Mouse (Mus musculus) spleen, adult 12 weeks (tissue): ENCODE measurements around the gene Syt2.

ENCODE experiments used
- DNase-seq: peaks from one replicate; pipeline ENCODE4 v3.0.0; 2022; ENCODE audit warnings: low spot score

Gene Syt2

DNA sequence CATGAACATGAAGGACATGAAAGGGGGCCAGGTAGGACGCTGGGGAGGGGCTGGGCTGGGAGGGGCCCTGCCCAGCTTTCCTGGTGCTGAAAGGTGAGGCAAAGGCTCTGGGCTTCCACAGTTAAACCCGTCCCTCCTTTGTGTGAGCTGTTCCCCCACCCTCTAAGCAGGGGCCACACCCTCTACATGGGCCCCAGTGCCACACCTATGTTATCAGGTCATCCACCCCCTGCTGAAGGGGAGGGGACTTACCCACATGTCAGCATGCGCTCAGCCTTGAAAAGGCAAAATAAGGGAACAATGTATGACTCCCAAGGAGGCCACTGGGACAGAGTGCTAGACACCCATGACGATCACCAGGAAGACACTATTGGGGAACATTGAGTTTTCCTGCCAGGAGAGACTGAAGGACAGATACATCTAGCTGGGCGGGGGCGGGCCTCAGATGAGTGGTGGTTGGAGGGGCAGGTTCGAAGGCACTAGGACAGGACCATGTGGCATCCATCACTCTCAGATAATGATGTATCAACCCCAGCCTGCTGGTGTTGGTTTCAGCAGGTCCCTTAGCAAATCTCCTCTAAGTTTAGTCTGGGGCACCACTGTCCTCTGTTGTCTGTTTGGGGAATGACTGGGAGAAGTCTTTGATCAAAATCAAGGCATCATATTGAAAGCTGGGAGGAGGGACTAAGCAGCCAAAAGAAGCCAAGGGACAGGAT lies 95.6 kb downstream of the Syt2 start:
- DNase-seq = no peak

DNA sequence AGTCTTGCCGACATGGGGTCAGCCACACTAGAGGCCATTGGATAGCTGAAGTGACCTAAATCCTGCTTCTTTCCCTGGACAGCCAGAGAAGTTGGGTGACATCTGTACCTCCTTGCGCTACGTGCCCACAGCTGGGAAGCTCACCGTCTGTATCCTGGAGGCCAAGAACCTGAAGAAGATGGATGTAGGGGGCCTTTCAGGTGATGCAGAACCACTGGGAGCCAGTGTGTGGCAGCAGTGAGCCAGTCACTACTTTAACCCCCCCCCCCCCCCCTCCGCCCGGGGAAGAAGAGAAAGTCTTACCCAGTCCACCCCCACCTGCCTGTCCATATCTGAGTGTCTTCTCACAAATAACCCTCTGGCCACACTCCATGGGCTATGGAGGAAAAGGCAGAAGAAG lies 99.2 kb downstream of the Syt2 start:
- no peak for DNase-seq

DNA sequence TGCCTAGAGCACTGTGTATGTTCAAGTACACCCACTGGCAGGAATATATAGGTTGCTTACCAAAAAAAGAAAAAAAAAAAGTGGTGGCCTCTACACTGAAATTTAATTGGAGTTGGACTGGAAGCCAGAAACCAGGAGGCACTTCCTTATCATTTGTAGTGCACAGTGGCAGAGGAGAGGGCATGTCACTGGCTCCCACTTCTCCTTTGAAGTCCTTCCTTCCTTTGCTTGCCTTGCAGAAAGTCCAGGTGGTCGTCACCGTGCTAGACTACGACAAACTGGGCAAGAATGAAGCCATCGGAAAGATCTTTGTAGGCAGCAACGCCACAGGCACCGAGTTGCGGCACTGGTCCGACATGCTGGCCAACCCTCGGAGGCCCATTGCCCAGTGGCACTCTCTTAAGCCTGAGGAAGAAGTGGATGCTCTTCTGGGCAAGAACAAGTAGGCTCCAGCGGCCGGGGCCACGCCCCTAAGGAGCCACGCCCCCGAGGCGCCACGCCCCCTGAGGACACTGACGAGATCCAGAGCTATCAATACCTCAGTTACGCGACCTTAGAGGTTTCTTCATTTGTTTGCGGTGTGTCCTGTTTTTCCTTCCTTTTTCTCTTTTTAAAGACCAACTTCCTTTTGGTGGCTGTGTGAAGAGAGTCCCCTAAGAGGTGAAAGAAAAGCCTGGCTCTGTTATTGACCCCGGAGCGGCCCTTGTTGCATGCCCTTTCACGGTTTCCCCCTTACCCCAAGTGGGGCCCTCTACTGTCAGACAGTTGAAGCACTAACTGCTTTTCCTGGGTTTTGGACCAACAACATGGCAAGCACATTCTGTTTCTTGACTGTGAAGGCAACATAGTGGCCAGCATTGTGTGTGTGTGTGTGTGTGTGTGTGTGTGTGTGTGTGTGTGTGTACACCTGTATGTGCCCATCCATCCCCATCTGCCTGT lies 101.0 kb downstream of the Syt2 start:
- peak; percentile 73 for DNase-seq

DNA sequence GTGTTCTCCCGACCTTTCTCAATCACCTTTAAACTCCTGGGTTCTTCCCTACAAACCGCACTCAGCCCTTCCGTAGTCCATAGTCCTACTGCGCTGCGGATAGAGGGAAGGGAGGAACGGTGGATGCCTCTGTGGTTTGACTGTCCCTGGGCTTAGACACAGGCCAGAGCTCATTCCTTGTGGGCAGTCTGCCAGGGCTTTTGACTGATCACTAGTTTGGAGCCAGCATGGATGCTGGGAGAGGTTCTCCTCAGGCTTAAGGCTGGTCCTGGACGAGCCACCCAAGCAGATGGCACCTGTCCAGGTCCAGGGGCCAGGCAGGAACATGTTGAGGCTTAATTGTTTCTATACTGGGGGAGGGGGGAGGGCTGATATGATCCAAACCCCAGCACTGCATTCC lies 103.4 kb downstream of the Syt2 start:
- no peak for DNase-seq

DNA sequence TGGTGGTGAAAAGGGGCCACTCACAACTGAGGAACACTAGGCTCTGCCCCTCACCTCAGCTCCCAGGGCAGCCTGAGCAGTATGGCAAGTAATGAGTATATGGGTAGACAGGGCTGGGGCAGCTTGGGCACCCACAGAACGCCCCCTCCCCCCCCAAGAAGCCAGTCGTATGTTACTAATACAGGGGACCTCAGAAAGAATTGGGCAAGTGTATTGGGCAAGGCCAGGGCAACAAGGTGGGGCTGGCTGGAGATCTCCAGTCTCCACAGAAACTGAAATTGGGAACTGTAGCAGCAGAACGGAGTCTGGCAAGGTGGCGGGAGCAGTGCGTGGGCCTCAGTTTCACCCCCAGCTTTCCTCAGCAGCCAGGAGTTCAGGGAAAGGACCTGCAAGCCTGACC lies 106.0 kb downstream of the Syt2 start:
- DNase-seq = no peak

DNA sequence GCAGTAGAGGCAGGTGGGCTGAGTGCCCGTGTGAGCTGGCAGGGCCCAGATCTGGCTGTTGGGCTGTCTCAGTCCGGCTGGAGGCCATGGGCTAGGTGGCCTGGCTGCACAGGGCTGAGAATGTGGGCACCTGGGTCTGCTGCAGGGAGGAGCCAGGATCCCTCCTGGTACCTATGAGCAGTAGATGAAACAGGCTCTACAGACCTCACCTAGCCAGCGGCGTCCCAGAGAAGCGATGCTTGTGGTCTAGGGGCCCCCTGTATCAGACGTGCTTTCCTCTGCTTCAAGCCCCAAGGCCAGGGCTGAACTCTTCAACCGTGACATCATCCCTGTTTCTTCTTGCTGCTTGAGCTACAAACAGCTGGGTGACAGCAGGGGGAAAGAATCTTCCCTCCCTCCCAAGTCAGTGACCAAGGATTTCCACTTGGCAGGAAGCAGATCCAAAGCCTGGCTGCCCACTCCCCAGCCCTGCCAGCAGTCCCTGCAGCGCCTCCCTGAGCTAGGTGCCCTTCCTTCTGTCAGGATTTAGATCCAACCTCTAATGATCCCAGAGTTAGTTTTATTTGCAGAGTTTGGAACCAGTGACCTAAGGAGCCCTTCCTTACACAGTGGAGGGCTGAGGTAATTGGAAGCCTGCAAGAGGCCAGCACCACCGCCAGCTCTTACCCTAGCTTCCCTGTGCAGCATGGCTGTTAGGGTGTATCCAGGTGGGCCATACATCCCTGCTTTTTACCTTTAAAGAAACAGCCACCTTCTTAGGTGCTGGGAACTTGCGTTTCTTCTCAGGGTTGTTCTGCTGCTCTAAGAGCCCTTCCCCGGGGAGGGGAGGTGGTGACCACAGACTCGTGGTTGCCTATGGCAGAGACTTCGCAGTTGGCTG lies 107.5 kb downstream of the Syt2 start:
- no peak for DNase-seq

DNA sequence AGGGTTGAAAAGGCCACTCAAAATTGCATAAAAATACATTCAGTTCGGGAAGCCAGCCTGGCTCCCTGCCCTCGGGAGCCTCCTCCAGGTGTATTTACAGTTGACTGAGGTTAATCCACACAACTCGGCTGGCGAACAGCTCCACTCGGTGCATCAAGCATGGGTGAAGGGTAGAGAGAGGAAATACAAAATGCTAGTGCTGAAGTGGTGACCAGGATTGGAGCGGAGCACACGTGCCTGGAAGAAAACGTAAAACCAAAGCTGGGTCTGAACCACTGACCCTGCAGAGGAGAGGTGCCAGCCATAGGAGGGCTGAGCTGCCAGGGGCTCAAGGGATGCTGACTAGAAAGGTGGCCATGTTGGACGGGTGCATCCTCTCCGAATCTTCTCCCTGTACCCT lies 108.3 kb downstream of the Syt2 start:
- no peak for DNase-seq

DNA sequence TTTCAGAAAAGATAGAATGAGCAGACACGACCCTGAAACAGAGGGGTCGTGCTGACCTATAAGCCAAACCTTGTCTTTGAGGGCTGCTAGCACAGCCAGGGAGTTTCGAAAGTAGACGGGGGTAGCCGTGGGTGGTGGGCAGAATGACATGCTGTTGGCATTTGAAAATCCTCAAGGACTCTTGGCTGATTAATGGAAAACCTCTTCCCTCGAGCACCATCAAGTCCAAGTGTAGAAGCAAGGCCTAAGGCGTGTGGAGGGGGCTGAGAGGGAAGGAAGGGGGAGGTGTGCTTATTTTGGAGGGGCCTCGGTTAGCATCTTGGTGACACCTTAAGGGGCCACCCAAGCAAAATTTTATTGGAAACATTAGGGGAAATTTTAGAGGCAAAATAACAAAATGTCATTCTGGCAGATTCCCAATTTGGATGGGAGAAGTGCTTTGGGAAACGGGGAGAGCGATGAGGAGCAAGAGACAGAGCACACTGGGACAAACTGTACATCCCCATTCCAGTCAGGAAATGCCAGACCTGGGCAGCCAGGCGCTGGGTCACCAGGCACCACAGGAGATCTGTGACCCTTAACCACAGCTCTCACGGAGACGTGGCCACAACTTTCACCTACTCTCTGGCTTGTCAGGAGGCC lies 109.2 kb downstream of the Syt2 start:
- DNase-seq = no peak

DNA sequence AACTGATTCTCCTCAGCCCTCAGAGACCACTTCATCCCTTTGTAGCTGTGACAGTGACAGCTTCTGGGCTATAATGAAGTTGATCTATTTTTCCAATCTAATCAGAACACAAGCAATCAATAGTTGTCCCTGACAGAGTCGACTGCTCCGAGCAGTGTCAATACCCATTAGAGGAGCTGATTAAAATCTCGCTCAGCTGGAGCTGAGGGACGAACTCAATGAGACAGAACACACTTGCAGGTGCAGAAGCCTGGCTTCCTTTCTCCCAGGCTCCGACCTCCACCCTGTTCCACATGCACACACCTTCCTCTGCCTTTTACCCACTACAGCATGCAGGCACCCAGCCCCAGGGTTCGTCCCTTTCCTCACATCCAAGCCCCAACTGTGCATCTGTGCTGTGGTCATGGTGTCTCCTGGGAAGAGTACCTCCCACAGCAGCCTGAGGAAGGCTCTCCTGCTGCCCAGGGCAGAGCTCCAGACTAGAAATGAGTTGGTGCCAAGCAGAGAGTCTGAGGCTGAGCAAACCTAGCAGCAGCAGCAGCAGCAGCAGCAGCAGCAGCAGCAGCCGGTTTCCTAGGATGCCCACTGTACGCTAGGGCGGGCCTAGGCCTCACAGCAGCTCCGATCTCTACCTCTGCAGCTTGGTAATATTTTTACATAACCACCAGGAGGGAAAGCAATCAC lies 109.9 kb downstream of the Syt2 start:
- DNase-seq = no peak

DNA sequence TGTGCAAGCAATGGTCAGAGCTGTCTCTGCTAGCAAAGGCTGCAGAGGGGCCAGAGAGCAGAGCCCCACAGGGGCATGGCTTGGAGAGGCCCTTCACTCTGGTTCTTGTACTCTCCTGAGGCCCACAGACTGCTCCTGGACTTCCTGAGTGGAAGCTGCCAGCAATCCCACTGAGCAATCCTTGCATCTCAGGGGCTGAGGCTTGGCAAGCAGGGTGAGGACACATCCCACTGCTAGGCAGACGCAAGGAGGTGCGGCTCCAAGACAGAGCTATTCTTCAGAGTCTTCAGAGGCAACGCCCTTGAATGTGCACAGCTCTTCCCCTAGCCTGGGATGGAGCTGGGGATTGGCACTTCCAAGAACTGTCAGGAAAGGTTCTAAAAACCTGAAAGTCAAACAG lies 110.8 kb downstream of the Syt2 start:
- DNase-seq = no peak

DNA sequence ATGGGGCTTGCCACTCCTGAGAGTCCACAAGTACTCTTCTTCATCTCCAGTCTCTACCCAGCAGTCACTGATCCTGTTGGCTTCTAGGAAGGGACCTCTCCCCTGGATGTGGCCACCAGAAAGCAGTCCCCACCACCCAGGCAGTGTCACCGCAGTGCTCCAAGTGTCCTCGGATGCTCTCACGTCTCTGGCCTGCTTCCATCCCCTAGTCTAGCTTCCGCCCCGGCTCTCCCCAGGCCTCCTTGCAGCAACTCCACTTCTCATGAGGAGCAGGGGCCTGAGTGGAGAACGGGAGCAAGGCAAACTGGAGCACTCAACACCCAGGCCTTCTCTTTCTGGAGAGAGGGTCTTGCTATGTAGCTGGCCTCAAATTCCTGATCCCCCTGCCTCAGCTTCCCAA lies 112.7 kb downstream of the Syt2 start:
- no peak for DNase-seq

DNA sequence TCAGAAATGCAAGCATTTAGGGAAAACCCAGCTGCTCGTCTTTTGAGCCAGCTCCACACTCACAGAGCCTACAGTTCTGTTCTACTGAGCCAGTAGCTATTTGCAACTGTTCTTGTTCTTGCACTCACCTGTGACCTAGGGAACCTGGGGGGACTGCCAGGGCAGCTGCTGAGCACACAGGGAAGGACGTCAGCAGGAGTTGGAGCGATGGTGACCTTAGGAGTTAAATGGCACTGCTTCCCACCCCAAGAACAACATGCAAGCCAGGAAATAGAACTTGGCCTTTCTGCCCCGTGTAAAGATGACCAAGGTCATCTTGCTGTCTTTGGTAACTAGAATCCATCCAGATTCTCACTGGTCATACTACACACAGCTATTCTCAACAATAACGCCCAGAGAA lies 114.2 kb downstream of the Syt2 start:
- DNase-seq = no peak

DNA sequence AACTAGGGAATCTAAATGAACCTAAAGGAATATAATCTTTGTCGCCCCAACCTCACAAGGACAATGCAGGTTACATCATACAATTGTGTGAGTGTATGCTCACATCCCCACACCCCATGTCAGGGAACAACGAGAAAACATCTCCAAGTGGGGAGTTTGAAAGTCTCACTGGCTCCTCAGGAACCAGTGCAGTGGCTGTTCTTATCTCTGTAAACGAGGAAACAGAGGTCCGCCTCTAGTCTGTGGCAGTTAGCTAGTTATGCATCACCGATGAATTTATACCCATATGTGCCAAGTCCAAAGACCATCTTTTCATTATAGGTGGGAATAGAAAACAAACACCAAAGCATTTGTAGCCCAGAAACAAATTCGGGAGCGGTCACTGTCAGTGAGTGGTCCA lies 115.1 kb downstream of the Syt2 start:
- DNase-seq = no peak

DNA sequence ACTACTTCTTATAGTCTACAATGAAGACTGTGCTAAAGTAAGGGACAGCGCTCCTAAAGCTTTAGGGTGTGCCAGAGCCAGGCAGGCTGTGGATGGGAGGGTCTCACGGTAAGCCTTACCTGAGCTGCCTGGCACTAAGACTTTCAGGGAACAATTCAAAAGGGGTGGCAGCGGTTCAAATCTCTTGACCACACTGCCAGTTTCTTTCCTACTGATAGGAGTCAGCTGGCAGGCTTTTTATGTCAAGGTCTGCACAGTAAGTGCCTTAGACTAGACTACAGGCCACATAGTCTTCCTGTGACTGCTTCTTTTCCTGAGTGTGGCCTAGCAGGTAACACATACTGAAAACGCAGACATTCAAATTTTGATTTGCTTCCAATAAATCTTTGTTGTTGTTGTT lies 116.8 kb downstream of the Syt2 start:
- no peak for DNase-seq

DNA sequence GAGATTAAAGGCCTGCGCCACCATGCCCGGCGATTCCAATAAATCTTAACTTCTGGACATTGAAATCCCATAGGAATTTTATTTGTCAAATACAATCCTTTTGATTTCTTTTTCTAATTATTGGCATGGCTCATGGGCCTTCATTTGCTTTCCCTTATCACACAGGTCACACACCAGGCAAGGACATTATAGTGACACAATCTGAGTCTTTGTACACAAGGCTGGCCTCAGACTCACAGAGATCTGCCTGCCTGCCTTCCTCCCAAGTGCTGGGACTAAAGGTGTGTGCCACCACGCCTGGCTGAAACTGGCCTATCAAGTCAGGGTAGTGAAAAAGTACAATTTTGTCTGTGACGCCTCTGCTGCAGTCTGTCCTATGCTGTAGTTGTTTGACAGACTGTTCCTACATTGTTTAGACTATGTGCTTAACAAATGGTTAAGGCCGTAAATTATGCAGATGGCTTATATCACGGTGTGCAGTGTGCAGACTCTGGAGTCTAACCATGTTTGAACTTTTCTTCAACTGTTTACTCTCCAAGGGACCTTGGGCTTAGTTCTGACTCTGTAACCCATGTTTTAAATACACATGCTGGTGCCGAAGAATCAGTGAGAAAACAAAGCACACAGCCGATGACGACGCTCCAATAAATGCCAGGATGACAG lies 117.4 kb downstream of the Syt2 start:
- DNase-seq = no peak

DNA sequence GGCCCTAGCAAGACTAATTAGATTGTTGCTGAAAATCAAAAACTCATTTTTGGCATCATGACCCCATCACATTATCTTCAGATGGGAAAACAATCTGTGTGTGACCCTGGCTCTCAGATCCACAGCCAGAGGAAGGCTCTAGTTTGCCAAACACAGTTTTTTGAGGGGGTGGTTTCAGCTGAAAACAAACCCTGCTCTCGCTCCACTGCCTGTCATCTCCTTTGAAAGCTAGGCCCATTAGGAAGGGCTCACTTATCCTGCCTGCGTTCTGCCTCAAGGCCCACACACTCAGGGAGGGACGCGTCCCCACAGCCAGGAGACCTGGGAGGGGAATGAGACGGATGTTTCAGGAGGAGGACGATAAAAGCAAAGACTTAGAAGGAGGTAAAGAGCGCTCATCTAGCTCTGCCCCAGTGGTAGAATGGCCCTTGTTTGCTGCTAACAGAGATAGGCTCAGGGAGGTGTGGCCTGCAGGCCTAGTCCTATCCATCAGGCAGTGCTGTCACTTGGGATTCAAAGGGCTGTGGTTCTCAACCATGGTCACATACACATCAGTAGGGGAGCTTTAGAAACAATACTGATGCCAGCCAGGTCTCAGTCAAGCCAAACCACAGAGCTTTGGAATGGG lies 118.5 kb downstream of the Syt2 start:
- no peak for DNase-seq

DNA sequence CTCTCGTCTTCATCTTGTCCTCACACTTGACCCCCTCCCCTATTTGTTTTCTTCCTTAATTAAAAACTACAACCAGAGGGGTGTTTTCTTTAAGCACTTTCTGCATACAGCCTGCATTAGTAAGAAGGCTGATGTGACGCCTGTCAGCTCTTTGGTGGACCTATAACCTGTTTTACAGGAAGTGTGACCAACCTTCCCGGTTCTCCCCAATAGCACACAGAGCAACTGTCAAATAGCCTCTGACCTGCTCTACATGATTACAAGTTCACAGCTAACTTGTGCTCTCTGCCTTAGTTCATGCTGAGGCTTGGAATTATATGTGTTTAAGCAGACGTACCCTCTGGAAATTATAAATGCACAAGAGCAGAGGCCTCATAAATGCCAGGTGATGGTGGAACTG lies 120.0 kb downstream of the Syt2 start:
- DNase-seq = no peak

DNA sequence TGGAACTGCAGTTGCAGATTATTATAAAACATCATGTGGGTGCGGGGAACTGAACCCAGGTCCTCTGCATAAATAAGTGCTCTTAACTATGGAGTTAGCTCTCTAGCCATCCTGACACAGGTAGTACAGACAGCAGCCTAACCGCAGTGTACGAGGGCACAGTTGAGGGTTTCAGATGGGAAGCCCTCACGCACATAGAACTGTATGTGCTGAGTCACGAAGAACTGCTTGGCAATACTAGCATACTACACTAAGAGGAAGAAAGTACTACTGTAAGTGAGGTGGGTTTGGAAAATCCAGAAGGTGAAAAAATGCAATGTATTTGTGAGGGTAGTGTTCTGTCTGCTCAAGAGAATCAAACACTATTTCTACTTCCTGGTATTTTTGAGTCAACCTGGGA lies 123.8 kb downstream of the Syt2 start:
- DNase-seq = no peak

DNA sequence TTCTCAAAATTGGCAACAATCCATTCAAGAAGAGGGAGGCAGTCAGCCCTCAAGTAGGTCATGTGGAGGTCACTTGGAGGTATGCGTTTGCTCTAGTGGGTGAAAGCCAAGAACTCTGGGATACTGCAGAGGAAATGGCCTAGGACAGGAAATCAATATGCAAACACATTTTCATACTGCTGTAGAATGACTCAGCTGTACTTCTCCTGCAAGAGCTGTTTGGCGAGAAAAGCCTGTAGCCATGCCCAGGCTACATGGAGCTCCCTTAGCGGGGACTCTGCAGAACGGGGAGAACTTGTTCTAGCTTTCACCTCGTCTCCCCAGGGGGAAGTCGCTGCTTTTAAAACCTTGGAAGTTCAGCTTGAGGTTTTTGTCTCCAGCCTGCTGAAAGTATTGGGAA lies 124.9 kb downstream of the Syt2 start:
- no peak for DNase-seq

DNA sequence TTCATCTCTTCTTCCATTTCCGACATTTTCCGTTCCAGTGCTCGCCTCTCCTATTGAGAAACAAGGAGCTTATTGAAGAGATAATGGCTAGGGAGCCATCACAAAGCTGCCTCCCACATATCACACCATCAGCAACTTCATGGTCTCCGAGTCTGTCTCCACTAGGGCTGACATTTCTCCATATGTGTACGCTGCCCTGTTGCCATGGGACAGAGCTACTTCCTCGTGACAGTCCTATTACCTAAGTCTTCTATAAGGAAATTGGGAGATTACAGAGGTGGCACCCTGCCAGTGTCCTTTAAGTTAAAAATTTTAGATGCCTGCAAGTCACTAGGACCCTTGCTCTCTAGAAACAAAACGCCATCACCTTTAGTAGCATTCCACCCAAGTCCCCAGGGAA lies 125.5 kb downstream of the Syt2 start:
- no peak for DNase-seq
